Mouse (Mus musculus): Measurements from ENCODE around the gene Ccr7. TPM values are rescaled to one million over a fixed set of nuclear protein-coding genes. Genes with fewer than 3 reads are reported as not detected.

Ccr7 gene
- polyA plus RNA-seq, 1 experiment from 2014 or later = 1.5 TPM

GRCm38 (mm10) chr11:99149898-99150757 lies 4.7 kb downstream of the Ccr7 start:
- H3K4me2 ChIP-seq (ENCODE audit: low read depth, low read length) = no peak overlapping the region
- peaks cover 33% of the 10 kb centered on the region for H3K4me1 ChIP-seq (ENCODE audit: control insufficient read depth, insufficient read depth, low read length)
- no peak overlapping the region for H3K4me3 ChIP-seq (ENCODE audit: low read length)
- peak; percentile 37 for ATAC-seq (replicated peaks; ENCODE audit: extremely low read depth, insufficient read depth, low FRiP score)
- H3K36me3 ChIP-seq (ENCODE audit: control insufficient read depth, insufficient read depth) = no peaks in the 10 kb centered on the region
- no peak overlapping the region for H3K27ac ChIP-seq (ENCODE audit: low read length)
- no peak overlapping the region for H3K9ac ChIP-seq (ENCODE audit: low read length)
- 0 out of 2 replicates have a peak, but pooled peaks cover 2% of the 10 kb centered on the region for H3K27me3 ChIP-seq (ENCODE audit: control insufficient read depth, insufficient read depth, low read length)
- 44% methylated on average over 19 of the region's 19 CpGs for WGBS
- H3K9me3 ChIP-seq (replicated peaks; ENCODE audit: control insufficient read depth, low read length) = no peaks in the 10 kb centered on the region

- H3K27ac ChIP-seq (ENCODE audit: low read length) = peak overlapping the region; percentile 81
- 0 out of 2 replicates have a peak, but pooled peaks cover 2% of the 10 kb centered on the region for H3K27me3 ChIP-seq (ENCODE audit: control insufficient read depth, insufficient read depth, low read length)
- no peaks in the 10 kb centered on the region for H3K36me3 ChIP-seq (ENCODE audit: control insufficient read depth, insufficient read depth)
- peak overlapping the region; percentile 34 for H3K4me2 ChIP-seq (ENCODE audit: low read depth, low read length)
- no peaks in the 10 kb centered on the region for H3K9me3 ChIP-seq (replicated peaks; ENCODE audit: control insufficient read depth, low read length)
- no peak overlapping the region for H3K4me3 ChIP-seq (ENCODE audit: low read length)
- H3K9ac ChIP-seq (ENCODE audit: low read length) = no peak overlapping the region
- peak; percentile 50 for ATAC-seq (replicated peaks; ENCODE audit: extremely low read depth, insufficient read depth, low FRiP score)
- peaks cover 33% of the 10 kb centered on the region for H3K4me1 ChIP-seq (ENCODE audit: control insufficient read depth, insufficient read depth, low read length)
- WGBS = 8% methylated on average over 16 of the region's 16 CpGs
Measured at GRCm38 (mm10) chr11:99148896-99149703, 5.8 kb downstream of the Ccr7 start.

- H3K27me3 ChIP-seq (ENCODE audit: control insufficient read depth, insufficient read depth, low read length) = 0 out of 2 replicates have a peak, but pooled peaks cover 2% of the 10 kb centered on the region
- WGBS = 60% methylated on average over 8 of the region's 8 CpGs
- peak overlapping the region; percentile 34; the same call in 1 of the 2 replicates for H3K4me2 ChIP-seq (ENCODE audit: low read depth, low read length)
- H3K9ac ChIP-seq (ENCODE audit: low read length) = no peak overlapping the region
- no peaks in the 10 kb centered on the region for H3K36me3 ChIP-seq (ENCODE audit: control insufficient read depth, insufficient read depth)
- H3K9me3 ChIP-seq (replicated peaks; ENCODE audit: control insufficient read depth, low read length) = no peaks in the 10 kb centered on the region
- ATAC-seq (replicated peaks; ENCODE audit: extremely low read depth, insufficient read depth, low FRiP score) = no peak
- H3K4me1 ChIP-seq (ENCODE audit: control insufficient read depth, insufficient read depth, low read length) = peaks cover 38% of the 10 kb centered on the region
- H3K4me3 ChIP-seq (ENCODE audit: low read length) = no peak overlapping the region
- peak overlapping the region; percentile 81 for H3K27ac ChIP-seq (ENCODE audit: low read length)
Measured at GRCm38 (mm10) chr11:99148400-99148799, 6.5 kb downstream of the Ccr7 start.

DNA sequence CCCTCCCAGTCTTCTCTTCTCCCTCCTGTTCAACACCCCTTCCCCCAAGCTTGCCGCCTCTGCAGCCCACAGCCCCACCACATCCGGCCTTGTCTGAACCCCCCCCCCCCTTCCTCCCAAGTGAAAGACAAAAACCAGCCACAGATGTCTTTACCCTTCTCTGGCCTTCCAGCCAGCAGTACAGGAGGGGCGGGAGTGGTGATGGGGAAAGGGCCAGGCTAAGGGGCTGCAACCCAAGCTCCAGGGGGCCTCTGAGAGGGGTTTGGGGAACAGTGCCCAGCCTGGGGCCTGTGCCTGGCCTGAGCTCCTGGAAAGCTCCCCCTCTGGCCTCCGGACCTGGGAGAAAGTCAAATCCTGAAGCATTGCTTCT lies 7.0 kb downstream of the Ccr7 start:
- 0 out of 2 replicates have a peak, but pooled peaks cover 2% of the 10 kb centered on the region for H3K27me3 ChIP-seq (ENCODE audit: control insufficient read depth, insufficient read depth, low read length)
- H3K36me3 ChIP-seq (ENCODE audit: control insufficient read depth, insufficient read depth) = no peaks in the 10 kb centered on the region
- no peak for ATAC-seq (replicated peaks; ENCODE audit: extremely low read depth, insufficient read depth, low FRiP score)
- H3K9me3 ChIP-seq (replicated peaks; ENCODE audit: control insufficient read depth, low read length) = no peaks in the 10 kb centered on the region
- H3K4me2 ChIP-seq (ENCODE audit: low read depth, low read length) = peak overlapping the region; percentile 25; the same call in 1 of the 2 replicates
- H3K9ac ChIP-seq (ENCODE audit: low read length) = peak overlapping the region; percentile 45; the same call in 1 of the 2 replicates
- H3K27ac ChIP-seq (ENCODE audit: low read length) = peak overlapping the region; percentile 81
- peaks cover 42% of the 10 kb centered on the region for H3K4me1 ChIP-seq (ENCODE audit: control insufficient read depth, insufficient read depth, low read length)
- H3K4me3 ChIP-seq (ENCODE audit: low read length) = no peak overlapping the region
- 40% methylated on average over 4 of the region's 4 CpGs for WGBS

- Histone ChIP-seq H3K4me2 (ENCODE audit: low read depth, low read length) (peak overlapping the region; percentile 25; the same call in 1 of the 2 replicates), H3K27ac (ENCODE audit: low read length) (peak overlapping the region; percentile 81), H3K36me3 (ENCODE audit: control insufficient read depth, insufficient read depth) (no peaks in the 10 kb centered on the region), H3K27me3 (ENCODE audit: control insufficient read depth, insufficient read depth, low read length) (0 out of 2 replicates have a peak, but pooled peaks cover 2% of the 10 kb centered on the region), H3K4me3 (ENCODE audit: low read length) (no peak overlapping the region), H3K4me1 (ENCODE audit: control insufficient read depth, insufficient read depth, low read length) (peaks cover 46% of the 10 kb centered on the region), H3K9me3 (replicated peaks; ENCODE audit: control insufficient read depth, low read length) (no peaks in the 10 kb centered on the region), H3K9ac (ENCODE audit: low read length) (peak overlapping the region; percentile 45)
- 22% methylated on average over 17 of the region's 17 CpGs for WGBS
- ATAC-seq (replicated peaks; ENCODE audit: extremely low read depth, insufficient read depth, low FRiP score) = peak; percentile 16; the same call in 1 of the 2 replicates
Measured at GRCm38 (mm10) chr11:99147041-99147919, 7.6 kb downstream of the Ccr7 start.

GRCm38 (mm10) chr11:99146558-99146957 lies 8.3 kb downstream of the Ccr7 start:
- WGBS = 77% methylated on average over 6 of the region's 6 CpGs
- Histone ChIP-seq H3K4me2 (ENCODE audit: low read depth, low read length) (no peak overlapping the region), H3K27me3 (ENCODE audit: control insufficient read depth, insufficient read depth, low read length) (0 out of 2 replicates have a peak, but pooled peaks cover 2% of the 10 kb centered on the region), H3K9ac (ENCODE audit: low read length) (no peak overlapping the region), H3K4me1 (ENCODE audit: control insufficient read depth, insufficient read depth, low read length) (peaks cover 46% of the 10 kb centered on the region), H3K9me3 (replicated peaks; ENCODE audit: control insufficient read depth, low read length) (no peaks in the 10 kb centered on the region), H3K27ac (ENCODE audit: low read length) (peak overlapping the region; percentile 81; the same call in 1 of the 2 replicates), H3K36me3 (ENCODE audit: control insufficient read depth, insufficient read depth) (no peaks in the 10 kb centered on the region), H3K4me3 (ENCODE audit: low read length) (no peak overlapping the region)
- no peak for ATAC-seq (replicated peaks; ENCODE audit: extremely low read depth, insufficient read depth, low FRiP score)

DNA sequence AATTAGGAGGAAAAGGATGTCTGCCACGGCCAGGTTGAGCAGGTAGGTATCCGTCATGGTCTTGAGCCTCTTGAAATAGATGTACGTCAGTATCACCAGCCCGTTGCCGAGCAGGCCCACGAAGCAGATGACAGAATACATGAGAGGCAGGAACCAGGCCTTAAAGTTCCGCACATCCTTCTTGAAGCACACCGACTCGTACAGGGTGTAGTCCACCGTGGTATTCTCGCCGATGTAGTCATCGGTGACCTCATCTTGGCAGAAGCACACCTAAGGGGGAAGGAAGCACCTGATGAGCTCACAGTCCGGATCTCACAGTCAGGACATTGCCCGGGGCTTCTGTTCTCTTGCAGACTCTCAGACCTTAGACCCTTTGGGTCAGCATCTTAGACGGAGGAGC lies 9.1 kb downstream of the Ccr7 start:
- Histone ChIP-seq H3K27ac (ENCODE audit: low read length) (no peak overlapping the region), H3K27me3 (ENCODE audit: control insufficient read depth, insufficient read depth, low read length) (no peaks in the 10 kb centered on the region)
- 91% methylated on average over 16 of the region's 16 CpGs for WGBS

GRCm38 (mm10) chr11:99144940-99145339 lies 9.9 kb downstream of the Ccr7 start:
- H3K27me3 ChIP-seq (ENCODE audit: control insufficient read depth, insufficient read depth, low read length) = no peaks in the 10 kb centered on the region
- ATAC-seq (replicated peaks; ENCODE audit: extremely low read depth, insufficient read depth, low FRiP score) = no peak
- H3K27ac ChIP-seq (ENCODE audit: low read length) = no peak overlapping the region
- 0 out of 2 replicates have a peak overlapping the region, but pooled peaks have one; percentile 6 for H3K4me2 ChIP-seq (ENCODE audit: low read depth, low read length)
- 70% methylated on average over 23 of the region's 23 CpGs for WGBS
- no peaks in the 10 kb centered on the region for H3K9me3 ChIP-seq (replicated peaks; ENCODE audit: control insufficient read depth, low read length)
- no peaks in the 10 kb centered on the region for H3K36me3 ChIP-seq (ENCODE audit: control insufficient read depth, insufficient read depth)
- peaks cover 46% of the 10 kb centered on the region for H3K4me1 ChIP-seq (ENCODE audit: control insufficient read depth, insufficient read depth, low read length)
- no peak overlapping the region for H3K4me3 ChIP-seq (ENCODE audit: low read length)
- no peak overlapping the region for H3K9ac ChIP-seq (ENCODE audit: low read length)

More for the DNA sequence above, 9.1 kb downstream of the Ccr7 start:
- Histone ChIP-seq H3K4me2 (ENCODE audit: low read depth, low read length) (no peak overlapping the region), H3K4me3 (ENCODE audit: low read length) (no peak overlapping the region), H3K9me3 (replicated peaks; ENCODE audit: control insufficient read depth, low read length) (no peaks in the 10 kb centered on the region), H3K4me1 (ENCODE audit: control insufficient read depth, insufficient read depth, low read length) (peaks cover 46% of the 10 kb centered on the region), H3K36me3 (ENCODE audit: control insufficient read depth, insufficient read depth) (no peaks in the 10 kb centered on the region), H3K9ac (ENCODE audit: low read length) (no peak overlapping the region)
- ATAC-seq (replicated peaks; ENCODE audit: extremely low read depth, insufficient read depth, low FRiP score) = no peak

Measured in heart, embryonic 16.5 days (tissue).